Mouse (Mus musculus) neural tube, embryonic 11.5 days (tissue): ENCODE measurements around the gene Jmjd1c. TPM values are rescaled to one million over a fixed set of nuclear protein-coding genes. Genes with fewer than 3 reads are reported as not detected.

Source experiments
- ATAC-seq: fragments of 200-750 bp; cut with Nextera tagmentation; 2 replicates; pipeline ENCODE4 v1.8.0; 2017; ENCODE audit warnings: moderate number of reproducible peaks, mild to moderate bottlenecking, moderate TSS enrichment, moderate library complexity; ENCODE audit not compliant: insufficient read depth, low FRiP score, low TSS enrichment
- DNase-seq: peaks from one replicate; pipeline ENCODE4 v3.0.0-alpha.2; 2015; ENCODE audit warnings: low spot score
- H3K27ac ChIP-seq: fragments of 300-500 bp; sonication (generic); 2 replicates; pipeline ENCODE4 v1.5.1; 2014; ENCODE audit warnings: low read depth, mild to moderate bottlenecking, low read length
- H3K27me3 ChIP-seq: fragments of 300-500 bp; sonication (generic); 2 replicates; pipeline ENCODE4 v1.6.1; 2014; ENCODE audit warnings: mild to moderate bottlenecking, low read length, mixed read lengths; ENCODE audit not compliant: control insufficient read depth, insufficient read depth
- H3K36me3 ChIP-seq: fragments of 300-500 bp; sonication (generic); 2 replicates; pipeline ENCODE4 v1.6.1; 2014; ENCODE audit warnings: mild to moderate bottlenecking, low read length, moderate library complexity, mixed read lengths; ENCODE audit not compliant: control insufficient read depth, insufficient read depth
- H3K4me1 ChIP-seq: fragments of 300-500 bp; sonication (generic); 2 replicates; pipeline ENCODE4 v1.6.1; 2014; ENCODE audit warnings: low read length, mixed read lengths; ENCODE audit not compliant: control insufficient read depth, insufficient read depth
- H3K4me2 ChIP-seq: fragments of 300-500 bp; sonication (generic); 2 replicates; pipeline ENCODE4 v1.6.1; 2014; ENCODE audit warnings: low read depth, mild to moderate bottlenecking, moderate library complexity
- H3K4me3 ChIP-seq: fragments of 300-500 bp; sonication (generic); 2 replicates; pipeline ENCODE4 v1.5.1; 2014; ENCODE audit warnings: low read depth, low read length
- H3K9ac ChIP-seq: fragments of 300-500 bp; sonication (generic); 2 replicates; pipeline ENCODE4 v1.6.1; 2014; ENCODE audit warnings: mild to moderate bottlenecking, low read length
- H3K9me3 ChIP-seq: fragments of 300-500 bp; sonication (generic); 2 replicates; pipeline ENCODE4 v1.6.1; 2016; ENCODE audit warnings: low read length; ENCODE audit not compliant: control insufficient read depth
- WGBS: fragments of 180-500 bp; shearing (Covaris S2); extraction: QIAGEN DNeasy Blood & Tissue Kit; methylation state at CpG from one replicate; pipeline ENCODE4 v1.1.7; 2014; 5-methylcytosine and 5-hydroxymethylcytosine counted together
- polyA plus RNA-seq: library from polyadenylated mRNA; unstranded; fragments of >200 nt; fragmentation: Nextera tagmentation; extraction: Ambion mirVana; gene quantifications from 2 replicates; pipeline ENCODE4 v1.2.1, GENCODE M21; 2014

Gene Jmjd1c
- polyA plus RNA-seq, 1 experiment from 2014 or later, result 47.6 TPM

GRCm38 (mm10) chr10:67145623-67146022 lies 49.7 kb downstream of the Jmjd1c start:
- H3K36me3 ChIP-seq, result no peaks in the 10 kb centered on the region
- H3K9me3 ChIP-seq, result no peaks in the 10 kb centered on the region
- no peak for ATAC-seq
- H3K4me2 ChIP-seq, result no peak overlapping the region
- DNase-seq, result no peak
- no peak overlapping the region for H3K27ac ChIP-seq
- no peak overlapping the region for H3K9ac ChIP-seq
- no peaks in the 10 kb centered on the region for H3K4me1 ChIP-seq
- H3K4me3 ChIP-seq, result no peak overlapping the region
- H3K27me3 ChIP-seq, result no peaks in the 10 kb centered on the region
- 91% methylated on average over 4 of the region's 4 CpGs for WGBS

GRCm38 (mm10) chr10:67151766-67152165 lies 55.8 kb downstream of the Jmjd1c start:
- Histone ChIP-seq H3K4me1 (no peaks in the 10 kb centered on the region), H3K27ac (no peak overlapping the region), H3K27me3 (no peaks in the 10 kb centered on the region), H3K4me2 (no peak overlapping the region), H3K4me3 (no peak overlapping the region), H3K36me3 (no peaks in the 10 kb centered on the region), H3K9me3 (no peaks in the 10 kb centered on the region), H3K9ac (no peak overlapping the region)
- ATAC-seq (no peak), DNase-seq (no peak)
- WGBS, result 90% methylated on average over 3 of the region's 3 CpGs

DNA sequence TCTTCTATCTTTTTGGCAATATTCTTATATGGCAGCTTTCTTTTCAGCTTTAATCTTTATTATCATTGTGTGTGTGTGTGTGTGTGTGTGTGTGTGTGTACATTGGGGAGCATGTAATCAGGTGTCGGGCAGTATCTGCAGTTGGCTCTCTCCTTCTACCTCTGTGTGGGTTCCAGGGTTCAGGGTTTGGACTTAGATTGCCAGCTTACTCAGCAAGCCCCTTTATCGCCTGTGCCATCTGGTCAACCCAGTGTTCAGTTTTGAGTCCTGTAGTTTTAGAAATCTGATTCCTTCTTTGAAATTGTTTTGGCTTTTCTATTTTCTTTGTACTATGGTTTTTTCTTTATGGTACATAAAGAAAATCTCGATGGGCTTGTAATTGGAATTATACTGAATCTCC lies 58.7 kb downstream of the Jmjd1c start:
- no peak for ATAC-seq
- no peak overlapping the region for H3K4me2 ChIP-seq
- WGBS, result 91% methylated on average over 3 of the region's 3 CpGs

GRCm38 (mm10) chr10:67174049-67174448 lies 78.1 kb downstream of the Jmjd1c start:
- WGBS, result 88% methylated on average over 1 of the region's 1 CpGs
- no peak overlapping the region for H3K9ac ChIP-seq
- H3K27ac ChIP-seq, result no peak overlapping the region
- H3K4me2 ChIP-seq, result no peak overlapping the region
- no peaks in the 10 kb centered on the region for H3K4me1 ChIP-seq
- H3K36me3 ChIP-seq, result no peaks in the 10 kb centered on the region
- H3K9me3 ChIP-seq, result no peaks in the 10 kb centered on the region
- no peak overlapping the region for H3K4me3 ChIP-seq
- ATAC-seq, result no peak
- DNase-seq, result no peak
- H3K27me3 ChIP-seq, result no peaks in the 10 kb centered on the region

More for the DNA sequence above, 58.7 kb downstream of the Jmjd1c start:
- no peak for DNase-seq
- H3K27me3 ChIP-seq, result no peaks in the 10 kb centered on the region
- no peak overlapping the region for H3K9ac ChIP-seq
- no peaks in the 10 kb centered on the region for H3K4me1 ChIP-seq
- no peak overlapping the region for H3K4me3 ChIP-seq
- no peaks in the 10 kb centered on the region for H3K9me3 ChIP-seq
- no peaks in the 10 kb centered on the region for H3K36me3 ChIP-seq
- H3K27ac ChIP-seq, result no peak overlapping the region

DNA sequence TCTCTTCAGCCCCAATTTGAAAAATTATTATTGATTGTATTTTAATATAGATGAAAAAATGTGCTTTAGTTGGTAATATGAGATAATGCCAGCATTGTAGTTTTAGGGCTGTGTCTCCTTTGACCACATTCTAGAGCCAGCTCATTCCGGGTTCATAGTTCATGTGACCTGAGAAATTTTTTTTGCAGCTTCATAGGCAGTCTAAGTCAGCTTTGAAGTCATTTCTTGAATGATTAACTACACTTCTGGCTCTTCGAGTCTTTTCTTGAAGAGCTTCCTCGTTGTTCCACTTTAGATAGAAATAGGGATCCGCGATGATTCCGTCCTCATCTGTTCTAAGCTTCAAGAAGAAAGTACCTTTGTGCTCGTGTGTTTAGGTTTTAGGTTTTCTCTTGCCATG lies 80.1 kb downstream of the Jmjd1c start:
- no peaks in the 10 kb centered on the region for H3K27me3 ChIP-seq

GRCm38 (mm10) chr10:67176932-67177331 lies 81.0 kb downstream of the Jmjd1c start:
- 88% methylated on average over 3 of the region's 3 CpGs for WGBS
- Histone ChIP-seq H3K4me2 (no peak overlapping the region), H3K9me3 (no peaks in the 10 kb centered on the region), H3K27me3 (no peaks in the 10 kb centered on the region), H3K27ac (no peak overlapping the region), H3K36me3 (no peaks in the 10 kb centered on the region), H3K4me3 (no peak overlapping the region), H3K9ac (no peak overlapping the region), H3K4me1 (no peaks in the 10 kb centered on the region)
- ATAC-seq (no peak), DNase-seq (no peak)

More for the DNA sequence above, 80.1 kb downstream of the Jmjd1c start:
- ATAC-seq, result no peak
- Histone ChIP-seq H3K9ac (no peak overlapping the region), H3K27ac (no peak overlapping the region), H3K9me3 (no peaks in the 10 kb centered on the region), H3K4me3 (no peak overlapping the region), H3K4me2 (no peak overlapping the region), H3K36me3 (no peaks in the 10 kb centered on the region), H3K4me1 (no peaks in the 10 kb centered on the region)
- no peak for DNase-seq
- 83% methylated on average over 7 of the region's 7 CpGs for WGBS

DNA sequence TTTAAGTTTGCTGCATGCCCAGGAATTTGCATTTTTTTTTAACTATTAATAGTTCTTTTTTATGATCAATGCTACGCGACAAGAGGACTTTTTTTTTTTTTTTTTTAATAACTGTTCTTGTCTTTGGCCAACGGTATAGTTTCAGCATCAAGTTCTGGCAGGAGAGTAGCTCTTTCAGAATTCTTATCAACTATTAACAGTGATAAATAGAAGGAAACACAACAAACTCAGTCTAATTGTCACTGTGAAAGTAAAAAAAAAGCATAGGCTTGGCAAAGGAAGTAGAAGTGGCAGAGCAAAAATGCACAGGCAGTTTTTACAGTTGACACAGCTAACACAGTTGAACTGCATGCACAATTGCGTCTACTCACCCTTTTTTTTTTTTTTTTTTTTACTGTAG lies 81.5 kb downstream of the Jmjd1c start:
- no peak for DNase-seq
- Histone ChIP-seq H3K4me3 (no peak overlapping the region), H3K9ac (no peak overlapping the region)

DNA sequence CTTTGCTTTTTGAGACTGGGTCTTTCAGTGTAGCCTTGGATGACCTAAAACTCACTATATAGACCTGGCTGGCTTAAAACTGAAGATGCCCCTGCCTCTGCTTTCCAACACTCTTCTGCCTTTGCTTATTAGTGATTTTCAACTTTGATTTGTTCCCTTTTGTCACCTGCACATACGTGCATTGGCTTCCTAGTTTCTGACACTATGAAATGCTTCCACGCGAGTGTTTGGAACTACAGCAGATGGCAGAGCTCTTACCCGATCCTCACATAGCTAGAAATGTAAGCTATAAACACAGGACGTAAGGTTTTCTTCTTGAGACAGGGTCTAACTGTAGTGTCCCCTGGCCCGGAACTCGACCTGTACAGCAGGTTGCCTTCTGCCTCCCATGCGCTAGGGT lies 84.1 kb downstream of the Jmjd1c start:
- no peaks in the 10 kb centered on the region for H3K4me1 ChIP-seq
- no peaks in the 10 kb centered on the region for H3K9me3 ChIP-seq
- ATAC-seq (no peak), DNase-seq (no peak)
- H3K27me3 ChIP-seq, result no peaks in the 10 kb centered on the region
- H3K27ac ChIP-seq, result no peak overlapping the region
- no peak overlapping the region for H3K4me3 ChIP-seq
- H3K4me2 ChIP-seq, result no peak overlapping the region
- 89% methylated on average over 8 of the region's 8 CpGs for WGBS
- no peaks in the 10 kb centered on the region for H3K36me3 ChIP-seq
- no peak overlapping the region for H3K9ac ChIP-seq

More for the DNA sequence above, 81.5 kb downstream of the Jmjd1c start:
- Histone ChIP-seq H3K27ac (no peak overlapping the region), H3K9me3 (no peaks in the 10 kb centered on the region), H3K4me2 (no peak overlapping the region), H3K36me3 (no peaks in the 10 kb centered on the region), H3K27me3 (no peaks in the 10 kb centered on the region), H3K4me1 (no peaks in the 10 kb centered on the region)
- 91% methylated on average over 4 of the region's 4 CpGs for WGBS
- no peak for ATAC-seq

DNA sequence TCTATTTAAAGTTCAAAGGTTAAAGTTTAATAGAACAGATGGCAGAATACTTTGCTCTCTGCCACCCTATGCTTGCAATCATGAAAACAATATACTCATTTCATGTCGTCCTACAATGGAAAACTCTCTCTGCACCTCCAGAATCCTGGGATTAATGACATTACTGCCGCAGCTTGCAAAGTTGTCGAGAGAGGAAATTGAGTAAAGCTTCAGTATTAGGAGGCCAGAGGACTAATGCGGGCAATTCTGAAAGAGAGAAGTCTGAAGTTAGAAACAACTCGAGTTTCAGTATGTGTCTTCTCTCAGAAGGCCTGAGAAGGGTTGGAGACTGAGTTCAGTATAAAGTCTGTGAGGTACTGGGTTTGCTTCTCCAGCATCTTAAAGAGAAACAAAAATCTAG lies 84.9 kb downstream of the Jmjd1c start:
- Histone ChIP-seq H3K27ac (no peak overlapping the region), H3K36me3 (no peaks in the 10 kb centered on the region), H3K9me3 (no peaks in the 10 kb centered on the region), H3K27me3 (no peaks in the 10 kb centered on the region), H3K4me2 (no peak overlapping the region), H3K4me3 (no peak overlapping the region), H3K4me1 (no peaks in the 10 kb centered on the region), H3K9ac (no peak overlapping the region)
- no peak for ATAC-seq
- 76% methylated on average over 5 of the region's 5 CpGs for WGBS
- no peak for DNase-seq
